Mouse (Mus musculus) neural tube, embryonic 14.5 days (tissue): ENCODE results near the gene Ifi27l2a. TPM values are rescaled to one million over a fixed set of nuclear protein-coding genes. Genes with fewer than 3 reads are reported as not detected.

ENCODE experiments used
- ATAC-seq: fragments of 200-750 bp; cut with Nextera tagmentation; 2 replicates; pipeline ENCODE4 v1.8.0; 2017; ENCODE audit warnings: low read depth, mild to moderate bottlenecking, moderate TSS enrichment, moderate library complexity
- H3K27ac ChIP-seq: fragments of 300-500 bp; sonication (generic); 2 replicates; pipeline ENCODE4 v1.5.1; 2014; ENCODE audit warnings: low read depth, mild to moderate bottlenecking, control low read depth, low read length, moderate library complexity, mixed read lengths
- H3K27me3 ChIP-seq: fragments of 300-500 bp; sonication (generic); 2 replicates; pipeline ENCODE4 v1.6.1; 2014; ENCODE audit warnings: low read length; ENCODE audit not compliant: control insufficient read depth, insufficient read depth
- H3K36me3 ChIP-seq: fragments of 300-500 bp; sonication (generic); 2 replicates; pipeline ENCODE4 v1.6.1; 2014; ENCODE audit warnings: low read length, mixed read lengths; ENCODE audit not compliant: control insufficient read depth, insufficient read depth
- H3K4me1 ChIP-seq: fragments of 300-500 bp; sonication (generic); 2 replicates; pipeline ENCODE4 v1.6.1; 2014; ENCODE audit warnings: low read length; ENCODE audit not compliant: control insufficient read depth, insufficient read depth
- H3K4me2 ChIP-seq: fragments of 300-500 bp; sonication (generic); 2 replicates; pipeline ENCODE4 v1.6.1; 2014; ENCODE audit warnings: mild to moderate bottlenecking, low read depth, low read length, control low read depth
- H3K4me3 ChIP-seq: fragments of 300-500 bp; sonication (generic); 2 replicates; pipeline ENCODE4 v1.5.1; 2014; ENCODE audit warnings: low read depth, low read length, control low read depth, mixed read lengths
- H3K9ac ChIP-seq: fragments of 300-500 bp; sonication (generic); replicated peaks from 2 replicates; pipeline ENCODE4 v1.6.1; 2014; ENCODE audit warnings: low read depth, mild to moderate bottlenecking, control low read depth, low read length, mixed read lengths
- H3K9me3 ChIP-seq: fragments of 300-500 bp; sonication (generic); 2 replicates; pipeline ENCODE4 v1.6.1; 2016; ENCODE audit warnings: low read length; ENCODE audit not compliant: control insufficient read depth
- WGBS: fragments of 180-500 bp; shearing (Covaris S2); extraction: QIAGEN DNeasy Blood & Tissue Kit; methylation state at CpG from one replicate; pipeline ENCODE4 v1.1.7; 2014; 5-methylcytosine and 5-hydroxymethylcytosine counted together
- polyA plus RNA-seq: library from polyadenylated mRNA; unstranded; fragments of >200 nt; fragmentation: Nextera tagmentation; extraction: Ambion mirVana; gene quantifications from 2 replicates; pipeline ENCODE4 v1.2.1, GENCODE M21; 2014

The Ifi27l2a gene
- polyA plus RNA-seq, 1 experiment from 2014 or later, result not detected

GRCm38 (mm10) chr12:103404131-103404530, 39.3 kb downstream of the Ifi27l2a start:
- Histone ChIP-seq H3K4me1 (no peaks in the 10 kb centered on the region), H3K27ac (no peak overlapping the region), H3K4me2 (no peak overlapping the region), H3K9me3 (no peaks in the 10 kb centered on the region), H3K27me3 (no peaks in the 10 kb centered on the region), H3K36me3 (peaks cover 38% of the 10 kb centered on the region), H3K9ac (no peak overlapping the region), H3K4me3 (no peak overlapping the region)
- no peak for ATAC-seq
- 91% methylated on average over 18 of the region's 18 CpGs for WGBS

- Histone ChIP-seq H3K27me3 (no peaks in the 10 kb centered on the region), H3K4me3 (no peak overlapping the region), H3K9me3 (no peaks in the 10 kb centered on the region), H3K9ac (no peak overlapping the region), H3K36me3 (peaks cover 5% of the 10 kb centered on the region; the same call in 1 of the 2 replicates), H3K4me1 (no peaks in the 10 kb centered on the region), H3K4me2 (no peak overlapping the region), H3K27ac (no peak overlapping the region)
- WGBS, result 83% methylated on average over 7 of the region's 7 CpGs
- ATAC-seq, result no peak
Measured at GRCm38 (mm10) chr12:103396751-103397150, 46.7 kb downstream of the Ifi27l2a start.

GRCm38 (mm10) chr12:103395486-103396275, 47.8 kb downstream of the Ifi27l2a start:
- WGBS, result 86% methylated on average over 12 of the region's 12 CpGs
- Histone ChIP-seq H3K4me3 (no peak overlapping the region), H3K9me3 (no peaks in the 10 kb centered on the region), H3K4me1 (no peaks in the 10 kb centered on the region), H3K4me2 (no peak overlapping the region), H3K36me3 (no peaks in the 10 kb centered on the region), H3K9ac (no peak overlapping the region), H3K27ac (no peak overlapping the region), H3K27me3 (no peaks in the 10 kb centered on the region)
- ATAC-seq, result no peak

GRCm38 (mm10) chr12:103393528-103393927, 50.0 kb downstream of the Ifi27l2a start:
- Histone ChIP-seq H3K4me2 (no peak overlapping the region), H3K9ac (no peak overlapping the region), H3K4me1 (peaks cover 5% of the 10 kb centered on the region; the same call in 1 of the 2 replicates), H3K27me3 (no peaks in the 10 kb centered on the region), H3K4me3 (no peak overlapping the region), H3K9me3 (no peaks in the 10 kb centered on the region), H3K36me3 (no peaks in the 10 kb centered on the region), H3K27ac (no peak overlapping the region)
- WGBS, result 58% methylated on average over 6 of the region's 6 CpGs
- ATAC-seq, result no peak

Other genes with a start within 250 kb of the Ifi27l2a start
- 1.6 and 2.4 TPM in 2 replicates for gene Prima1, start 201.5 kb downstream of the Ifi27l2a start, polyA plus RNA-seq
- gene Fam181a, start 132.7 kb downstream of the Ifi27l2a start, polyA plus RNA-seq, result 6.8 and 10.6 TPM in 2 replicates
- 0.90 and 2.3 TPM in 2 replicates for gene Asb2, start 87.7 kb downstream of the Ifi27l2a start, polyA plus RNA-seq
- gene Otub2, start 55.0 kb downstream of the Ifi27l2a start, polyA plus RNA-seq, result 27.1 and 27.6 TPM in 2 replicates
- 1.7 and 1.8 TPM in 2 replicates for gene 9330161L09Rik, start 35.9 kb downstream of the Ifi27l2a start, polyA plus RNA-seq
- 152 and 160 TPM in 2 replicates for gene Ddx24, start 17.9 kb downstream of the Ifi27l2a start, polyA plus RNA-seq
- gene Ifi27, start 9.5 kb downstream of the Ifi27l2a start, polyA plus RNA-seq, result 3.6 and 10.9 TPM in 2 replicates
- gene Ifi27l2b, start 13.5 kb upstream of the Ifi27l2a start, polyA plus RNA-seq, result not detected in 2 replicates
- gene Ppp4r4, start 88.6 kb upstream of the Ifi27l2a start, polyA plus RNA-seq, result 3.8 and 4.3 TPM in 2 replicates
- gene Serpina10, start 187.8 kb upstream of the Ifi27l2a start, polyA plus RNA-seq, result 0.18 TPM in 1 of 2 replicates, not detected in the other
- gene Serpina6, start 213.5 kb upstream of the Ifi27l2a start, polyA plus RNA-seq, result 0.79 and 1.1 TPM in 2 replicates
- gene Serpina16, start 232.5 kb upstream of the Ifi27l2a start, polyA plus RNA-seq, result not detected in 2 replicates